Mouse (Mus musculus): ENCODE measurements at regions not wholly inside any gene's neighbourhood (a gene's known extent, or its start where the extent isn't known, plus 50 kb on each side); places are given as distances from the start of the nearest gene placed in this dataset.

DNA sequence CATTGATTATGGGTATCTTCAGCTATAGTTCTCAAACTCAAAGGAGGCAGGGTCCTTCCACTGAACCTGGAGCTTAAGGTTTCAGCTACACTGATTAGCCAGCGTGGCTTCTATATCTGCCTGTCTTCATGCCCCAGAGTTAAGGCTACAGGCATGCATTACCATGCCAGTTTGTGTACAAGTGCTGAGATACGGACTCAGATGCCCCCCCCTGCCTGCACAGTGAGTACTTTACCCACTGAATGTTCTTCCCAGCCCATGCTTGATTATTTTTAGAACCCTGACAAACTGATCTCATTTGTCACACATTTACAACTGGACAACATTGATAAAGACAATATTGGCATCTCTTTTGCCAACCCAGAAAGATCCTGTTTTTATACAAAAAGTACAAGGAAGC, 206.8 kb upstream of the Hey2 start:
- TF ChIP-seq MEF2A (IDR thresholded peaks at IDR 0.05; ENCODE audit: borderline replicate concordance, low read depth, low read length) (no peak), POLR2AphosphoS2 (IDR thresholded peaks at IDR 0.05; ENCODE audit: low read depth, low read length) (no peak), ZNF384 (IDR thresholded peaks at IDR 0.05; ENCODE audit: low read depth, low read length) (no peak), MAFK (IDR thresholded peaks at IDR 0.05; ENCODE audit: insufficient replicate concordance, low read length) (no peak), CTCF (conservative IDR thresholded peaks at IDR 0.05 in 1 of 2, IDR thresholded peaks at IDR 0.05 in 1 of 2; ENCODE audit: low read depth in 2 of 2, low read length in 2 of 2) (no peak), MAX (IDR thresholded peaks at IDR 0.05; ENCODE audit: low read length) (no peak), UBTF (IDR thresholded peaks at IDR 0.05; ENCODE audit: low read depth, low read length) (no peak), EP300 (IDR thresholded peaks at IDR 0.05; ENCODE audit: low read length) (no peak), POLR2A (IDR thresholded peaks at IDR 0.05; ENCODE audit: low read depth, low read length) (no peak), SMC3 (IDR thresholded peaks at IDR 0.05; ENCODE audit: low read depth, low read length) (no peak)
